Mouse (Mus musculus): Measurements from ENCODE around the gene Serpina3k.
"Not testable (repeated sequence)": the region's sequence is repeated elsewhere in the genome, so short reads cannot be mapped to it uniquely, and the experiment has no call there.

GRCm38 (mm10) chr12:104338226-104338625 is at the start of gene Serpina3k, which contains the start of gene Serpina3m:
- not testable (repeated sequence) for TF ChIP-seq CTCF (IDR thresholded peaks at IDR 0.05; ENCODE audit: low read depth, low read length); POLR2A (IDR thresholded peaks at IDR 0.05; ENCODE audit: borderline replicate concordance, low read depth, low read length)
